Mouse (Mus musculus): ENCODE results near the gene Cd72. TPM values are rescaled to one million over a fixed set of nuclear protein-coding genes. Genes with fewer than 3 reads are reported as not detected.
A peak's percentile ranks its signal among the peaks of the same experiment; 100 is the strongest.

Cd72 gene
- polyA plus RNA-seq, 1 experiment = 1.5 TPM

GRCm38 (mm10) chr4:43424072-43424471, 30.4 kb downstream of the Cd72 start:
- no peak overlapping the region for H3ac ChIP-seq (ENCODE audit: control insufficient read depth, insufficient read length, low read depth)
- H3K27me3 ChIP-seq (ENCODE audit: control insufficient read depth, insufficient read depth, insufficient read length) = no peaks in the 10 kb centered on the region
- peaks cover 25% of the 10 kb centered on the region for H3K36me3 ChIP-seq (ENCODE audit: control insufficient read depth, insufficient read depth)
- H3K79me3 ChIP-seq (ENCODE audit: low read depth) = no peaks in the 10 kb centered on the region
- no peaks in the 10 kb centered on the region for H3K79me2 ChIP-seq (ENCODE audit: control insufficient read depth, insufficient read depth)
- TF ChIP-seq FOSL1 (IDR thresholded peaks at IDR 0.05; ENCODE audit: insufficient read depth, low read length, poor library complexity, severe bottlenecking) (no peak), MAX (IDR thresholded peaks at IDR 0.05) (no peak), CTCF (IDR thresholded peaks at IDR 0.05; ENCODE audit: control insufficient read depth, insufficient read depth, insufficient read length) (no peak), CEBPB (IDR thresholded peaks at IDR 0.05; ENCODE audit: low read depth) (no peak), USF1 (IDR thresholded peaks at IDR 0.05; ENCODE audit: low read depth) (no peak), MYOG (IDR thresholded peaks at IDR 0.05; ENCODE audit: control insufficient read depth, extremely low read depth, insufficient read length) (no peak), MYOD1 (IDR thresholded peaks at IDR 0.05; ENCODE audit: control insufficient read depth, insufficient read length, low read depth) (no peak)
- no peak overlapping the region for H3K4me3 ChIP-seq (ENCODE audit: insufficient read depth, poor library complexity, severe bottlenecking)

DNA sequence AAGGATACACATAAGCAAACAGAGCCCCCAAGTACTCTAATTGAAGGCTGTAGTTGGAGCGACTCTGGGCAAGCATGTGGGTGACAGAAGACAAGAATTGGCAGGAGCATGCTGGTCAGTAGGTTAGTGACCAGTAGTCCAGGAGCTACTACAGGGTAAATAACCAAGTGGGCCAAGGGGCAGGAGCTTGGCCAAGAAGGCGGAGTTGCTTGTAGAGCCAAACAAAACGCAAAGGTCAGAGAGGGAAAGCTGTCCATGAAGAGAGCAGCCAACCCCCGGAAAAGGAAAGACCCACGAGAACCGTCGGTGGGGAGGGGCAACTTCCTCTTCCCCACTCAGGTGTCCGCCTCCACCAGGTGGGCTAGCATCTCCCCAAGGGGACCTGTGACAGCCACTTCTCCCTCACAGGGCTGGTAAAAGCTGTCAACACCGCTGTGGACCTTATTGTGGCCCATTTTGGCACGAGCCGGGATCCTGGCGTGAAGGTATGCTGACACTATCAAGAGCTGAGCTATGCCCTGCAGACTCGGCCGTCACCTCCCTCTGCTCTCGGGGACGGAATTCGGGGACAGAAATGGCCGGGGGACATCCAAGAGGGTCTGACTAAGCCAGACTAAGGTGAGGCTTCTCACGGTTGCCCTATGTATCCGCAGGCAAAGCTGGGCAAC, 31.0 kb downstream of the Cd72 start:
- no peak overlapping the region for H3ac ChIP-seq (ENCODE audit: control insufficient read depth, insufficient read length, low read depth)
- no peaks in the 10 kb centered on the region for H3K27me3 ChIP-seq (ENCODE audit: control insufficient read depth, insufficient read depth, insufficient read length)
- no peak for TF ChIP-seq FOSL1 (IDR thresholded peaks at IDR 0.05; ENCODE audit: insufficient read depth, low read length, poor library complexity, severe bottlenecking)
- TF ChIP-seq MAX (IDR thresholded peaks at IDR 0.05) = no peak
- TF ChIP-seq CEBPB (IDR thresholded peaks at IDR 0.05; ENCODE audit: low read depth) = no peak
- no peak for TF ChIP-seq MYOD1 (IDR thresholded peaks at IDR 0.05; ENCODE audit: control insufficient read depth, insufficient read length, low read depth)
- TF ChIP-seq USF1 (IDR thresholded peaks at IDR 0.05; ENCODE audit: low read depth) = no peak
- no peak for TF ChIP-seq MYOG (IDR thresholded peaks at IDR 0.05; ENCODE audit: control insufficient read depth, extremely low read depth, insufficient read length)
- TF ChIP-seq CTCF (IDR thresholded peaks at IDR 0.05; ENCODE audit: control insufficient read depth, insufficient read depth, insufficient read length) = no peak
- H3K79me2 ChIP-seq (ENCODE audit: control insufficient read depth, insufficient read depth) = no peaks in the 10 kb centered on the region
- no peaks in the 10 kb centered on the region for H3K79me3 ChIP-seq (ENCODE audit: low read depth)
- H3K36me3 ChIP-seq (ENCODE audit: control insufficient read depth, insufficient read depth) = peaks cover 27% of the 10 kb centered on the region
- H3K4me3 ChIP-seq (ENCODE audit: insufficient read depth, poor library complexity, severe bottlenecking) = no peak overlapping the region

- TF ChIP-seq CTCF (IDR thresholded peaks at IDR 0.05; ENCODE audit: control insufficient read depth, insufficient read depth, insufficient read length) = no peak
- TF ChIP-seq MYOD1 (IDR thresholded peaks at IDR 0.05; ENCODE audit: control insufficient read depth, insufficient read length, low read depth) = no peak
- no peak for TF ChIP-seq CEBPB (IDR thresholded peaks at IDR 0.05; ENCODE audit: low read depth)
- no peak for TF ChIP-seq MAX (IDR thresholded peaks at IDR 0.05)
- TF ChIP-seq USF1 (IDR thresholded peaks at IDR 0.05; ENCODE audit: low read depth) = no peak
- TF ChIP-seq FOSL1 (IDR thresholded peaks at IDR 0.05; ENCODE audit: insufficient read depth, low read length, poor library complexity, severe bottlenecking) = no peak
- no peak for TF ChIP-seq MYOG (IDR thresholded peaks at IDR 0.05; ENCODE audit: control insufficient read depth, extremely low read depth, insufficient read length)
- no peaks in the 10 kb centered on the region for H3K79me2 ChIP-seq (ENCODE audit: control insufficient read depth, insufficient read depth)
- no peaks in the 10 kb centered on the region for H3K79me3 ChIP-seq (ENCODE audit: low read depth)
- H3ac ChIP-seq (ENCODE audit: control insufficient read depth, insufficient read length, low read depth) = no peak overlapping the region
- no peaks in the 10 kb centered on the region for H3K27me3 ChIP-seq (ENCODE audit: control insufficient read depth, insufficient read depth, insufficient read length)
- H3K4me3 ChIP-seq (ENCODE audit: insufficient read depth, poor library complexity, severe bottlenecking) = no peak overlapping the region
- H3K36me3 ChIP-seq (ENCODE audit: control insufficient read depth, insufficient read depth) = peaks cover 33% of the 10 kb centered on the region
Measured at GRCm38 (mm10) chr4:43421632-43422240, 32.7 kb downstream of the Cd72 start.

GRCm38 (mm10) chr4:43420305-43420704, 34.1 kb downstream of the Cd72 start:
- TF ChIP-seq MAX (IDR thresholded peaks at IDR 0.05) (no peak), CTCF (IDR thresholded peaks at IDR 0.05; ENCODE audit: control insufficient read depth, insufficient read depth, insufficient read length) (peak; percentile 55)

DNA sequence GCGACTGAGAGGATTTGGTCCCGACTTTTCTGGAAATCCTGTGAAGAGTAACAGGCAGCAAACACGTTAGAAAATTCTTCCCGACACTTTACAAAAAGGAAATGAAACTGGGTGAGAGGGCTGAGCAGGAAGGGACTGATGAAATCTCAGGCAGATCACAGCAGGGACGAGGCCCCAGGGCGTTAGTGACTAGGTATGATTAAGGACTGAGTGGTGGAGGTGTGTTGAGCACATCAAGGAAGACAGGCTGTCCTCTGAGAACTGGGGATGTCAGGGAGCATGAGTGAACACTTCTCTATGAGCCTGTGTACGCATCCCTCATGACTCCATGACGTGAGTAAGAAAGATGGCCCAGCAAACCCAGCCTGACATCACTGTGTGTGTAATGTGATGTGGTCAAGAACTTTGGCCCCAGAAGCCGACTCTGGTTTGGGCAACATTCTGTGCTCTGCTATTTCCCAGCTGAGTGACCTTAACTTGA, 34.6 kb downstream of the Cd72 start:
- Histone ChIP-seq H3K36me3 (ENCODE audit: control insufficient read depth, insufficient read depth) (peaks cover 33% of the 10 kb centered on the region), H3K4me3 (ENCODE audit: insufficient read depth, poor library complexity, severe bottlenecking) (no peak overlapping the region), H3ac (ENCODE audit: control insufficient read depth, insufficient read length, low read depth) (peak overlapping the region; percentile 9), H3K79me2 (ENCODE audit: control insufficient read depth, insufficient read depth) (no peaks in the 10 kb centered on the region), H3K27me3 (ENCODE audit: control insufficient read depth, insufficient read depth, insufficient read length) (no peaks in the 10 kb centered on the region), H3K79me3 (ENCODE audit: low read depth) (no peaks in the 10 kb centered on the region)
- TF ChIP-seq MAX (IDR thresholded peaks at IDR 0.05) (no peak), MYOG (IDR thresholded peaks at IDR 0.05; ENCODE audit: control insufficient read depth, extremely low read depth, insufficient read length) (no peak), CTCF (IDR thresholded peaks at IDR 0.05; ENCODE audit: control insufficient read depth, insufficient read depth, insufficient read length) (no peak), MYOD1 (IDR thresholded peaks at IDR 0.05; ENCODE audit: control insufficient read depth, insufficient read length, low read depth) (no peak), CEBPB (IDR thresholded peaks at IDR 0.05; ENCODE audit: low read depth) (no peak), FOSL1 (IDR thresholded peaks at IDR 0.05; ENCODE audit: insufficient read depth, low read length, poor library complexity, severe bottlenecking) (no peak), USF1 (IDR thresholded peaks at IDR 0.05; ENCODE audit: low read depth) (no peak)

More at GRCm38 (mm10) chr4:43420305-43420704, 34.1 kb downstream of the Cd72 start:
- no peak overlapping the region for H3ac ChIP-seq (ENCODE audit: control insufficient read depth, insufficient read length, low read depth)
- peaks cover 33% of the 10 kb centered on the region for H3K36me3 ChIP-seq (ENCODE audit: control insufficient read depth, insufficient read depth)
- no peaks in the 10 kb centered on the region for H3K79me3 ChIP-seq (ENCODE audit: low read depth)
- no peaks in the 10 kb centered on the region for H3K79me2 ChIP-seq (ENCODE audit: control insufficient read depth, insufficient read depth)
- no peak overlapping the region for H3K4me3 ChIP-seq (ENCODE audit: insufficient read depth, poor library complexity, severe bottlenecking)
- no peaks in the 10 kb centered on the region for H3K27me3 ChIP-seq (ENCODE audit: control insufficient read depth, insufficient read depth, insufficient read length)
